Mouse (Mus musculus): ENCODE results near the gene Arl4c. TPM values are rescaled to one million over a fixed set of nuclear protein-coding genes. Genes with fewer than 3 reads are reported as not detected.

Arl4c gene
- polyA plus RNA-seq, 1 experiment from 2014 or later = 9.4 TPM

- H3K36me3 ChIP-seq = no peaks in the 10 kb centered on the region
- H3K9me3 ChIP-seq (replicated peaks) = no peaks in the 10 kb centered on the region
- WGBS = 54% methylated on average over 11 of the region's 11 CpGs
- DNase-seq (ENCODE audit: low spot score) = no peak
- no peak overlapping the region for H3K27ac ChIP-seq
- H3K27me3 ChIP-seq (ENCODE audit: low read depth, poor library complexity, severe bottlenecking) = no peaks in the 10 kb centered on the region
- H3K4me3 ChIP-seq = no peak overlapping the region
- no peaks in the 10 kb centered on the region for H3K4me1 ChIP-seq
These were observed 18.7 kb upstream of the Arl4c start for GRCm38 (mm10) chr1:88720626-88721229.

GRCm38 (mm10) chr1:88718563-88718962 lies 16.5 kb upstream of the Arl4c start:
- 85% methylated on average over 3 of the region's 3 CpGs for WGBS

GRCm38 (mm10) chr1:88717736-88718135 lies 15.7 kb upstream of the Arl4c start:
- H3K27ac ChIP-seq = no peak overlapping the region
- no peaks in the 10 kb centered on the region for H3K4me1 ChIP-seq
- no peaks in the 10 kb centered on the region for H3K27me3 ChIP-seq (ENCODE audit: low read depth, poor library complexity, severe bottlenecking)
- DNase-seq (ENCODE audit: low spot score) = no peak
- no peaks in the 10 kb centered on the region for H3K36me3 ChIP-seq
- H3K9me3 ChIP-seq (replicated peaks) = no peaks in the 10 kb centered on the region
- WGBS = 85% methylated on average over 13 of the region's 13 CpGs
- H3K4me3 ChIP-seq = no peak overlapping the region

More at GRCm38 (mm10) chr1:88718563-88718962, 16.5 kb upstream of the Arl4c start:
- Histone ChIP-seq H3K36me3 (no peaks in the 10 kb centered on the region), H3K27ac (no peak overlapping the region), H3K9me3 (replicated peaks) (no peaks in the 10 kb centered on the region), H3K4me1 (no peaks in the 10 kb centered on the region), H3K27me3 (ENCODE audit: low read depth, poor library complexity, severe bottlenecking) (no peaks in the 10 kb centered on the region), H3K4me3 (no peak overlapping the region)
- no peak for DNase-seq (ENCODE audit: low spot score)

- 92% methylated on average over 6 of the region's 6 CpGs for WGBS
- Histone ChIP-seq H3K9me3 (replicated peaks) (no peaks in the 10 kb centered on the region), H3K27me3 (ENCODE audit: low read depth, poor library complexity, severe bottlenecking) (no peaks in the 10 kb centered on the region), H3K27ac (no peak overlapping the region), H3K36me3 (no peaks in the 10 kb centered on the region), H3K4me3 (no peak overlapping the region), H3K4me1 (no peaks in the 10 kb centered on the region)
- no peak for DNase-seq (ENCODE audit: low spot score)
These were observed 10.0 kb upstream of the Arl4c start for GRCm38 (mm10) chr1:88712011-88712410.

GRCm38 (mm10) chr1:88708646-88709305 lies 6.8 kb upstream of the Arl4c start:
- 80% methylated on average over 9 of the region's 9 CpGs for WGBS
- no peak overlapping the region for H3K27ac ChIP-seq
- H3K9me3 ChIP-seq (replicated peaks) = no peaks in the 10 kb centered on the region
- H3K4me1 ChIP-seq = peaks cover 11% of the 10 kb centered on the region
- H3K36me3 ChIP-seq = no peaks in the 10 kb centered on the region
- no peak overlapping the region for H3K4me3 ChIP-seq
- no peak for DNase-seq (ENCODE audit: low spot score)
- 0 out of 2 replicates have a peak, but pooled peaks cover 5% of the 10 kb centered on the region for H3K27me3 ChIP-seq (ENCODE audit: low read depth, poor library complexity, severe bottlenecking)

- Histone ChIP-seq H3K27me3 (ENCODE audit: low read depth, poor library complexity, severe bottlenecking) (0 out of 2 replicates have a peak, but pooled peaks cover 8% of the 10 kb centered on the region), H3K4me3 (no peak overlapping the region), H3K9me3 (replicated peaks) (no peaks in the 10 kb centered on the region), H3K4me1 (peaks cover 11% of the 10 kb centered on the region), H3K27ac (no peak overlapping the region), H3K36me3 (no peaks in the 10 kb centered on the region)
- WGBS = 85% methylated on average over 3 of the region's 3 CpGs
- DNase-seq (ENCODE audit: low spot score) = no peak
These were observed 6.2 kb upstream of the Arl4c start for GRCm38 (mm10) chr1:88708191-88708590.

- Histone ChIP-seq H3K4me3 (no peak overlapping the region), H3K4me1 (peaks cover 13% of the 10 kb centered on the region), H3K36me3 (no peaks in the 10 kb centered on the region), H3K27ac (no peak overlapping the region), H3K9me3 (replicated peaks) (no peaks in the 10 kb centered on the region), H3K27me3 (ENCODE audit: low read depth, poor library complexity, severe bottlenecking) (peaks cover 13% of the 10 kb centered on the region; the same call in 1 of the 2 replicates)
- 70% methylated on average over 6 of the region's 6 CpGs for WGBS
- no peak for DNase-seq (ENCODE audit: low spot score)
These were observed 5.5 kb upstream of the Arl4c start for GRCm38 (mm10) chr1:88707536-88707935.

GRCm38 (mm10) chr1:88705799-88706198 lies 3.8 kb upstream of the Arl4c start:
- Histone ChIP-seq H3K4me3 (no peak overlapping the region), H3K9me3 (replicated peaks) (no peaks in the 10 kb centered on the region), H3K27ac (no peak overlapping the region), H3K27me3 (ENCODE audit: low read depth, poor library complexity, severe bottlenecking) (peaks cover 13% of the 10 kb centered on the region; the same call in 1 of the 2 replicates), H3K4me1 (peaks cover 30% of the 10 kb centered on the region), H3K36me3 (no peaks in the 10 kb centered on the region)
- DNase-seq (ENCODE audit: low spot score) = peak; percentile 97
- 1% methylated on average over 15 of the region's 15 CpGs for WGBS

GRCm38 (mm10) chr1:88705050-88705449 lies 3.0 kb upstream of the Arl4c start:
- peak; percentile 66 for DNase-seq (ENCODE audit: low spot score)

GRCm38 (mm10) chr1:88700961-88701861 lies 810 bp downstream of the Arl4c start:
- H3K27me3 ChIP-seq (ENCODE audit: low read depth, poor library complexity, severe bottlenecking) = peaks cover 13% of the 10 kb centered on the region; the same call in 1 of the 2 replicates
- under 1% methylated on average over 78 of the region's 78 CpGs for WGBS
- H3K4me3 ChIP-seq = peak overlapping the region; percentile 91
- H3K9me3 ChIP-seq (replicated peaks) = no peaks in the 10 kb centered on the region
- peaks cover 48% of the 10 kb centered on the region for H3K4me1 ChIP-seq
- H3K27ac ChIP-seq = peak overlapping the region; percentile 97
- H3K36me3 ChIP-seq = peaks cover 7% of the 10 kb centered on the region
- peak; percentile 70 for DNase-seq (ENCODE audit: low spot score)

More at GRCm38 (mm10) chr1:88705050-88705449, 3.0 kb upstream of the Arl4c start:
- WGBS = 68% methylated on average over 6 of the region's 6 CpGs
- H3K4me1 ChIP-seq = peaks cover 37% of the 10 kb centered on the region
- no peaks in the 10 kb centered on the region for H3K36me3 ChIP-seq
- H3K27ac ChIP-seq = no peak overlapping the region
- H3K9me3 ChIP-seq (replicated peaks) = no peaks in the 10 kb centered on the region
- peaks cover 13% of the 10 kb centered on the region; the same call in 1 of the 2 replicates for H3K27me3 ChIP-seq (ENCODE audit: low read depth, poor library complexity, severe bottlenecking)
- H3K4me3 ChIP-seq = no peak overlapping the region

GRCm38 (mm10) chr1:88699856-88700791 lies 1.9 kb downstream of the Arl4c start:
- 4% methylated on average over 25 of the region's 25 CpGs for WGBS
- peak; percentile 72 for DNase-seq (ENCODE audit: low spot score)
- H3K4me3 ChIP-seq = peak overlapping the region; percentile 91
- H3K27me3 ChIP-seq (ENCODE audit: low read depth, poor library complexity, severe bottlenecking) = peaks cover 13% of the 10 kb centered on the region; the same call in 1 of the 2 replicates
- no peaks in the 10 kb centered on the region for H3K9me3 ChIP-seq (replicated peaks)
- H3K4me1 ChIP-seq = peaks cover 39% of the 10 kb centered on the region
- H3K27ac ChIP-seq = peak overlapping the region; percentile 97
- peaks cover 7% of the 10 kb centered on the region for H3K36me3 ChIP-seq

- H3K4me1 ChIP-seq = peaks cover 39% of the 10 kb centered on the region
- DNase-seq (ENCODE audit: low spot score) = peak; percentile 55
- H3K27me3 ChIP-seq (ENCODE audit: low read depth, poor library complexity, severe bottlenecking) = peaks cover 13% of the 10 kb centered on the region; the same call in 1 of the 2 replicates
- H3K9me3 ChIP-seq (replicated peaks) = no peaks in the 10 kb centered on the region
- WGBS = 13% methylated on average over 5 of the region's 5 CpGs
- H3K36me3 ChIP-seq = peaks cover 7% of the 10 kb centered on the region
- H3K4me3 ChIP-seq = peak overlapping the region; percentile 91
- H3K27ac ChIP-seq = peak overlapping the region; percentile 46
These were observed 2.6 kb downstream of the Arl4c start for GRCm38 (mm10) chr1:88699401-88699800.

Data from limb, embryonic 10.5 days (tissue).